Mouse (Mus musculus) heart, postnatal 0 days (tissue): Measurements from ENCODE around the gene Rtn4rl2.

Source experiments
- CTCF ChIP-seq: IDR thresholded peaks from 2 replicates; pipeline ENCODE4 v1.5.1; 2016; ENCODE audit warnings: antibody characterized with exemption, control low read depth, low read depth
- EP300 ChIP-seq: IDR thresholded peaks from 2 replicates; pipeline ENCODE4 v1.6.1; 2016; ENCODE audit warnings: antibody characterized with exemption, low read depth

DNA sequence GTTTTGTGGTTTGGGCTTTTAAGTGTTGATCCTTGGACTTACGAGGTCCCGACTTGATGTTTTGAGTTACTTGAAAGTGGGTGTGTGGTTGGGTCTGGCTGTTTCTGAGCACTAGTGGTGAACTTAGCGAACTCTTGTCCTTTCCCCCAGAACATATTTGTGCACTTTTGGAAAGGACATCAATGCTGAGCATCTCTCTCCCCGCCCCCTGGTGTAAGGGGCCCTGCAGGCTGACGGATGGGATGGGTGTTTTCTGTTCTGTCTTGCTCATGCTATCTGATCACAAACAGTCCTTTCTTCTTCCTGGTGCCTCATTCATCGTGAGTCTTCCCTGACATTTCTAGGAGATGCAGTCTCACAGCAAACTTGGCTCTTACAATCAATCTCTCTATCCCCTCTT is 42.9 kb downstream of the Rtn4rl2 start:
- TF ChIP-seq CTCF, result no peak
- no peak for TF ChIP-seq EP300
